Mouse (Mus musculus) pancreas, adult 10 weeks (tissue): Measurements from ENCODE around the gene Olfr1396. TPM values are rescaled to one million over a fixed set of nuclear protein-coding genes. Genes with fewer than 3 reads are reported as not detected.

Experiments
- polyA plus RNA-seq: library from polyadenylated mRNA; stranded (reverse); fragments of 350-450 nt; fragmentation: Illumina TruSeq; extraction: RNeasy Lipid Tissue Mini Kit (QIAGEN cat#74804); gene quantifications from one replicate; pipeline ENCODE4 v1.2.3, GENCODE M21; 2015; ENCODE audit warnings: low read depth, low replicate concordance; ENCODE audit not compliant: insufficient read depth

The Olfr1396 gene
- polyA plus RNA-seq, result 1.1 TPM

GRCm38 (mm10) chr11:49114774-49115173 is at the start of gene Olfr1396:
TSS of gene Olfr1396 (minus strand) at chr11:49114874.

GRCm38 (mm10) chr11:49154077-49154476 is 39.4 kb upstream of the Olfr1396 start, which contains the start of gene Olfr1394:
TSS of gene Olfr1394 (plus strand) at chr11:49154377.

GRCm38 (mm10) chr11:49141974-49142373 is 27.3 kb upstream of the Olfr1396 start, which contains the start of gene Olfr1395:
TSS of gene Olfr1395 (plus strand) at chr11:49142274.

GRCm38 (mm10) chr11:49076001-49076757 is 38.5 kb downstream of the Olfr1396 start, which contains the start of gene Ifi47:
TSS of gene Ifi47 (plus strand) at chr11:49076587.

GRCm38 (mm10) chr11:49063713-49064469 is 50.8 kb downstream of the Olfr1396 start, which contains the start of gene Tgtp2:
TSS of gene Tgtp2 (minus strand) at chr11:49064206.

Other genes with a start within 250 kb of the Olfr1396 start
- 6.0 TPM for gene Irgm1, start 243.2 kb downstream of the Olfr1396 start, polyA plus RNA-seq
- gene Gm5431, start 212.7 kb downstream of the Olfr1396 start, polyA plus RNA-seq, result 0.57 TPM
- gene Psme2b, start 168.7 kb downstream of the Olfr1396 start, polyA plus RNA-seq, result 1.1 TPM
- gene Olfr56, start 136.0 kb downstream of the Olfr1396 start, polyA plus RNA-seq, result not detected
- gene 9930111J21Rik1, start 135.5 kb downstream of the Olfr1396 start, polyA plus RNA-seq, result 1.9 TPM
- not detected for gene Gm12185, start 122.6 kb downstream of the Olfr1396 start, polyA plus RNA-seq
- gene Tgtp1, start 120.7 kb downstream of the Olfr1396 start, polyA plus RNA-seq, result 9.7 TPM
- 2.8 TPM for gene 9930111J21Rik2, start 63.6 kb downstream of the Olfr1396 start, polyA plus RNA-seq
- gene Tgtp2, start 50.7 kb downstream of the Olfr1396 start, polyA plus RNA-seq, result 9.2 TPM
- gene Ifi47, start 38.3 kb downstream of the Olfr1396 start, polyA plus RNA-seq, result 5.4 TPM
- not detected for gene Olfr1395, start 27.4 kb upstream of the Olfr1396 start, polyA plus RNA-seq
- not detected for gene Olfr1394, start 39.5 kb upstream of the Olfr1396 start, polyA plus RNA-seq
- 19.2 TPM for gene Btnl9, start 72.3 kb upstream of the Olfr1396 start, polyA plus RNA-seq
- 5.4 TPM for gene Zfp62, start 88.4 kb upstream of the Olfr1396 start, polyA plus RNA-seq
- 21.8 TPM for gene Mgat1, start 129.3 kb upstream of the Olfr1396 start, polyA plus RNA-seq
- gene Olfr1393, start 163.4 kb upstream of the Olfr1396 start, polyA plus RNA-seq, result 0.37 TPM
- not detected for gene Olfr1392, start 170.4 kb upstream of the Olfr1396 start, polyA plus RNA-seq
- gene Olfr10, start 189.9 kb upstream of the Olfr1396 start, polyA plus RNA-seq, result not detected
- not detected for gene Olfr1391, start 207.9 kb upstream of the Olfr1396 start, polyA plus RNA-seq
- not detected for gene Olfr1390, start 220.3 kb upstream of the Olfr1396 start, polyA plus RNA-seq